17 mouse cellular contexts compared by ENCODE assay signal in the genomic region with DNA sequence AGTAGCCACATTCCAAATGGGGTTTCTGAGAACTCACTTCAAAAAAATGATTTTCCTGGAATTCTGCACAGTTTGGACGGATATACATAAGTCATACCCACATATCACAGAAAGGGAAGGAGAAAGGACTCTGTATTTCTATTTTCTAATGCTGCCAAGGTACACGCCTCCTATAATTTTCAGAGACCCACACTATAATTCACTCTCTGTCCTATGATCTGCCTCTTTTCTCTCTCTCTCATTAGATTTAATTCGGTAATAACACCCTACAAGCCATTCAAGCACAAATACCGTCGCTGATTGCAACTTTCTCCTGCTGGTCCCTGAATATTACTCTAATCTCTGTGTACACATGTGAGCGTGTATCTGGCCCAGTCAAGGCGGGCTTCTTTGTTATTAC.
"Had no signal": no experiment of that assay in that cellular context is flagged by ENCODE, and none has a peak within 500 bp of the region (broad histone marks: within the 10 kb centered on the region; RNA-seq: fewer than 3 reads in every experiment).

No protein-coding gene starts in this region.

- H3K4me3 ChIP-seq: lung, embryonic 15.5 days; megakaryocyte, embryonic 14.5 days; midbrain, embryonic 13.5 days; midbrain, embryonic 15.5 days; neural tube, embryonic 12.5 days; stomach, embryonic 15.5 days had no signal

- H3K27ac ChIP-seq: lung, embryonic 15.5 days; macrophage; midbrain, embryonic 13.5 days; midbrain, embryonic 15.5 days; neural tube, embryonic 12.5 days; stomach, embryonic 15.5 days; stomach, postnatal 0 days had no signal

- H3K4me2 ChIP-seq: lung, embryonic 15.5 days; midbrain, embryonic 11.5 days; midbrain, embryonic 13.5 days; midbrain, embryonic 15.5 days; neural tube, embryonic 12.5 days; stomach, embryonic 15.5 days had no signal

- H3K9ac ChIP-seq: lung, embryonic 15.5 days; midbrain, embryonic 13.5 days; midbrain, embryonic 15.5 days; neural tube, embryonic 12.5 days; stomach, embryonic 15.5 days had no signal

- H3K4me1 ChIP-seq: lung, embryonic 15.5 days; megakaryocyte, embryonic 14.5 days; neural tube, embryonic 12.5 days; stomach, embryonic 15.5 days had no signal

- ATAC-seq: lung, postnatal 0 days; midbrain, embryonic 15.5 days had no signal

- DNase-seq: lung, adult 2 months; lung, postnatal 14 days; lung, postnatal 36 days; right cerebral cortex, postnatal 14 days; thymus, adult 2 months; thymus, postnatal 25 days; thymus, postnatal 4 days had no signal

- H3K27me3 ChIP-seq: lung, embryonic 15.5 days; megakaryocyte, embryonic 14.5 days; midbrain, embryonic 13.5 days; midbrain, embryonic 15.5 days; neural tube, embryonic 12.5 days; stomach, embryonic 15.5 days had no signal

- H3K36me3 ChIP-seq: lung, embryonic 15.5 days; midbrain, embryonic 13.5 days; midbrain, embryonic 15.5 days; neural tube, embryonic 12.5 days; stomach, embryonic 15.5 days had no signal

- H3K9me3 ChIP-seq: lung, embryonic 15.5 days; megakaryocyte, embryonic 14.5 days; midbrain, embryonic 13.5 days; midbrain, embryonic 15.5 days; neural tube, embryonic 12.5 days; stomach, embryonic 15.5 days had no signal
